Mouse (Mus musculus): ENCODE results near the gene Lpp. TPM values are rescaled to one million over a fixed set of nuclear protein-coding genes. Genes with fewer than 3 reads are reported as not detected.

Lpp gene
- total and polyA plus RNA-seq, 3 experiments: 0.64 to 1.2 (median 0.68) TPM

DNA sequence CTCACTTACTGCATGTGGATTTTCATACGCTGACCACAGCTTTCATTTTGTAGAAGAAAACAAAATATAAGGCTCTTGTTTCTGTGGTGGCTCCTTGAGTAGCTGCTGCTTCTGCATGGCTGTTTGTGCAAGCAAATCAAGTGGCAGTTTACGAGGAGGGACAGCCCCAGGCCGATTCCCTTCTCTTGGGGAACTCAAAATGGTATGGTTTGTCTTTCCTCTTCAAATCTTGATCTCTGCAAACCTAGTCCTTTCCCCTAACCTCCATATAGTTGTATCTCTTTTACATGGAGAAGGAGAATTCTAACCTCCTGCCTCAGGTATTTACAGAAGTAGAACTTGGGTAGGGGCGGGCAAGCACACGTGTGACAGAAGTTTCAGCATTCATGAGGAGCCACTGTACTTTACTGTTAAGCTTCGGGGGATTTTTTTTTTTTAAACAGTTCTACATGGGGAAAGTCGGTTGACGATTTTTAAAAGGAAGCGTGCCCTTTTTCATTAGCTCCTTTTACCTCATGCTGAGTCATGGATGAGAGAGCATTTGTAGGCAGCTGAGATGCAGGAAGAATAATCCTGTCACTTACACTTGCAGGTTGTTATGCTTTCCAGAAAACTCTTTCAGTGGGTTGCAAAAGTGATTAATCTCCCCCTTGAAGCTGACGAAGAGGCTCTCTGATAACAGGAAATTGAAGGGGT, 344.2 kb downstream of the Lpp start:
- peak; percentile 88 for DNase-seq (ENCODE audit: extremely low read depth)
- H3K9ac ChIP-seq (ENCODE audit: insufficient read depth, low read depth): peak overlapping the region; percentile 53
- no peaks in the 10 kb centered on the region for H3K27me3 ChIP-seq (replicated peaks)
- TF ChIP-seq CHD1 (IDR thresholded peaks at IDR 0.05; ENCODE audit: low read depth, low read length): no peak
- peak; percentile 54; the same call in 1 of the 2 replicates for TF ChIP-seq TBP (conservative IDR thresholded peaks at IDR 0.05; ENCODE audit: low read depth, low read length)
- TF ChIP-seq E2F4 (IDR thresholded peaks at IDR 0.05; ENCODE audit: insufficient replicate concordance, low read depth, low read length): no peak
- TF ChIP-seq HCFC1 (IDR thresholded peaks at IDR 0.05; ENCODE audit: low read depth, low read length): 0 out of 2 replicates have a peak, but pooled peaks have one; percentile 9
- no peak for TF ChIP-seq GABPA (IDR thresholded peaks at IDR 0.05; ENCODE audit: insufficient replicate concordance, low read depth, low read length)
- TF ChIP-seq MAX (IDR thresholded peaks at IDR 0.05; ENCODE audit: low read length): peak; percentile 72
- 0 out of 2 replicates have a peak, but pooled peaks have one; percentile 42 for TF ChIP-seq MYC (IDR thresholded peaks at IDR 0.05; ENCODE audit: low read depth, low read length)
- 0 out of 2 replicates have a peak, but pooled peaks have one; percentile 7 for TF ChIP-seq NRF1 (IDR thresholded peaks at IDR 0.05; ENCODE audit: low read depth, low read length)
- no peak for TF ChIP-seq ZC3H11A (IDR thresholded peaks at IDR 0.05; ENCODE audit: low read depth, low read length)
- TF ChIP-seq POLR2A (IDR thresholded peaks at IDR 0.05; ENCODE audit: low read depth, low read length): 0 out of 2 replicates have a peak, but pooled peaks have one; percentile 16
- peak; percentile 68 for TF ChIP-seq MEF2A (IDR thresholded peaks at IDR 0.05; ENCODE audit: borderline replicate concordance, low read depth, low read length)
- TF ChIP-seq CTCF (conservative IDR thresholded peaks at IDR 0.05 in 1 of 2, IDR thresholded peaks at IDR 0.05 in 1 of 2; ENCODE audit: low read depth in 2 of 2, low read length in 2 of 2): no peak
- 0 out of 2 replicates have a peak, but pooled peaks have one; percentile 45 for TF ChIP-seq NELFE (IDR thresholded peaks at IDR 0.05; ENCODE audit: low read depth, low read length)
- peak; percentile 56 for TF ChIP-seq EP300 (IDR thresholded peaks at IDR 0.05; ENCODE audit: low read length)
- peak; percentile 0; the same call in 1 of the 2 replicates for TF ChIP-seq JUND (conservative IDR thresholded peaks at IDR 0.05; ENCODE audit: low read depth, low read length)
- no peak for TF ChIP-seq ELF1 (IDR thresholded peaks at IDR 0.05; ENCODE audit: low read depth, low read length)
- no peak for TF ChIP-seq USF2 (conservative IDR thresholded peaks at IDR 0.05; ENCODE audit: low read depth, low read length)
- 0 out of 2 replicates have a peak, but pooled peaks have one; percentile 62 for TF ChIP-seq UBTF (IDR thresholded peaks at IDR 0.05; ENCODE audit: low read depth, low read length)
- TF ChIP-seq JUN (IDR thresholded peaks at IDR 0.05; ENCODE audit: insufficient read depth, low read depth, low read length): no peak
- no peak for TF ChIP-seq POLR2AphosphoS2 (IDR thresholded peaks at IDR 0.05; ENCODE audit: low read depth, low read length)
- TF ChIP-seq CHD2 (IDR thresholded peaks at IDR 0.05; ENCODE audit: low read length): no peak
- TF ChIP-seq RCOR1 (conservative IDR thresholded peaks at IDR 0.05; ENCODE audit: low read depth, low read length): no peak
- peak; percentile 73 for TF ChIP-seq ETS1 (conservative IDR thresholded peaks at IDR 0.05; ENCODE audit: low read depth, low read length)
- TF ChIP-seq RAD21 (IDR thresholded peaks at IDR 0.05; ENCODE audit: low read depth, low read length): no peak; the same call in 1 of the 2 replicates
- TF ChIP-seq SMC3 (IDR thresholded peaks at IDR 0.05; ENCODE audit: low read depth, low read length): no peak; the same call in 1 of the 2 replicates
- TF ChIP-seq ZKSCAN1 (IDR thresholded peaks at IDR 0.05; ENCODE audit: borderline replicate concordance, low read depth, low read length): no peak
- TF ChIP-seq ZMIZ1 (IDR thresholded peaks at IDR 0.05; ENCODE audit: low read depth, low read length): no peak
- TF ChIP-seq USF1 (IDR thresholded peaks at IDR 0.05; ENCODE audit: low read depth, low read length): no peak
- no peak for TF ChIP-seq PAX5 (IDR thresholded peaks at IDR 0.05; ENCODE audit: low read length)
- TF ChIP-seq BHLHE40 (IDR thresholded peaks at IDR 0.05; ENCODE audit: low read depth, low read length): peak; percentile 93
- peak; percentile 25; the same call in 1 of the 2 replicates for TF ChIP-seq TCF12 (IDR thresholded peaks at IDR 0.05; ENCODE audit: low read depth, low read length)
- 0 out of 2 replicates have a peak, but pooled peaks have one; percentile 57 for TF ChIP-seq IRF4 (IDR thresholded peaks at IDR 0.05; ENCODE audit: low read depth, low read length)
- TF ChIP-seq MAFK (IDR thresholded peaks at IDR 0.05; ENCODE audit: insufficient replicate concordance, low read length): peak; percentile 84
- no peak for TF ChIP-seq KAT2A (IDR thresholded peaks at IDR 0.05; ENCODE audit: insufficient replicate concordance, low read length)
- peak; percentile 45 for TF ChIP-seq MXI1 (IDR thresholded peaks at IDR 0.05; ENCODE audit: low read depth, low read length)
- TF ChIP-seq MAZ (IDR thresholded peaks at IDR 0.05; ENCODE audit: low read depth, low read length): 0 out of 2 replicates have a peak, but pooled peaks have one; percentile 10
- peak; percentile 60; the same call in 1 of the 2 replicates for TF ChIP-seq SIN3A (IDR thresholded peaks at IDR 0.05; ENCODE audit: low read length)
- peak; percentile 90 for TF ChIP-seq ZNF384 (IDR thresholded peaks at IDR 0.05; ENCODE audit: low read depth, low read length)
- peak overlapping the region; percentile 1 to 38 (median 38) for H3K4me3 ChIP-seq (replicated peaks in 1 of 3; ENCODE audit: low read depth in 2 of 3, low read length in 2 of 3, poor library complexity in 1 of 3)
- H3K4me1 ChIP-seq (ENCODE audit: control insufficient read depth in 1 of 2, insufficient read depth in 2 of 2): peaks cover 17 to 55% of the 10 kb centered on the region in 2 experiments
- H3K36me3 ChIP-seq (replicated peaks in 1 of 2; ENCODE audit: control insufficient read depth in 1 of 2, insufficient read depth in 1 of 2, low read length in 1 of 2): no peaks in the 10 kb centered on the region
- dilution Hi-C loops (cut with MboI; ENCODE audit: extremely low pct_ligation_motif_present, extremely low pct_unique_long_range_greater_than_20kb, low sequenced_read_pairs) (no loop called here), in situ Hi-C loops (cut with MboI; ENCODE audit: low pct_ligation_motif_present, low pct_unique_long_range_greater_than_20kb, low sequenced_read_pairs) (no loop called here)
- H3K4me2 ChIP-seq (ENCODE audit: insufficient read depth, low read depth, poor library complexity, severe bottlenecking): peak overlapping the region; percentile 97
- no peaks in the 10 kb centered on the region for H3K9me3 ChIP-seq (replicated peaks; ENCODE audit: low read length)
- H3K79me2 ChIP-seq (replicated peaks; ENCODE audit: control insufficient read depth, extremely low read depth, insufficient read depth, poor library complexity, severe bottlenecking): no peaks in the 10 kb centered on the region
- peak overlapping the region; percentile 77 for H3K27ac ChIP-seq (ENCODE audit: insufficient read depth, low read depth)

All from CH12.LX (cell line).